Mouse (Mus musculus) urinary bladder, postnatal 25 days (tissue): Measurements from ENCODE around the gene Gpatch8.
A peak's percentile ranks its signal among the peaks of the same experiment; 100 is the strongest.

ENCODE experiments used
- DNase-seq: peaks from one replicate; pipeline ENCODE4 v3.0.0; 2022; ENCODE audit warnings: low spot score

The Gpatch8 gene

GRCm38 (mm10) chr11:102449043-102450008 lies 106.9 kb downstream of the Gpatch8 start:
- no peak for DNase-seq

- DNase-seq = no peak
These were observed 107.9 kb downstream of the Gpatch8 start for GRCm38 (mm10) chr11:102448327-102448726.

DNA sequence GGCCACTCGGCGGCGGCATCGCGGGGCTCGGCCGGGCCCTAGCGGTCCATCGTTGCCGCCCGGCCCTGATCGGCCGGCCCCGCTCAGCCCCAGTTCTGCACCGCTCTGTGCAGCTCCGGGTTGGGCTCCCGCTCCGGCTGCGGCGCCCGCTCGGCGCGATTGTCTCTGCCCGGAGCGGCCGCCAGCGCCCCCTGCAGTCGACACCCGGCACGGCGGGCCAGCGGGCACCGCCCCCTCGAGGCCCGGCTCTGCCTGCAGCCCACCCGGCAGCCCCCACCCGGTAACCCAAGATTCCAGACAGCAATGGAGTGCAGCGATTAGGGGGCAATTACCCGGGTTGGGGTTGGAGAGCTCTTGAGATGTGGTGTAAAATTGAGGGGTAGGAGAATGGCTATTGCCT lies 108.7 kb downstream of the Gpatch8 start, which contains the start of gene Fam171a2:
Gene Fam171a2 (minus strand): TSS at position 186 of the 400 bp plus-strand sequence.
- DNase-seq = peak; percentile 85

- DNase-seq = no peak
These were observed 109.4 kb downstream of the Gpatch8 start for GRCm38 (mm10) chr11:102446581-102447461.

- no peak for DNase-seq
These were observed 110.3 kb downstream of the Gpatch8 start for GRCm38 (mm10) chr11:102445891-102446361.

- DNase-seq = no peak
These were observed 110.8 kb downstream of the Gpatch8 start for GRCm38 (mm10) chr11:102445264-102445890.

- no peak for DNase-seq
These were observed 111.4 kb downstream of the Gpatch8 start for GRCm38 (mm10) chr11:102444781-102445180.

- DNase-seq = no peak
These were observed 111.9 kb downstream of the Gpatch8 start for GRCm38 (mm10) chr11:102444321-102444720.

GRCm38 (mm10) chr11:102443740-102444139 lies 112.5 kb downstream of the Gpatch8 start:
- no peak for DNase-seq

- no peak for DNase-seq
These were observed 114.1 kb downstream of the Gpatch8 start for GRCm38 (mm10) chr11:102442089-102442488.

GRCm38 (mm10) chr11:102441434-102441833 lies 114.8 kb downstream of the Gpatch8 start:
- no peak for DNase-seq

GRCm38 (mm10) chr11:102440255-102440654 lies 115.9 kb downstream of the Gpatch8 start:
- no peak for DNase-seq

DNA sequence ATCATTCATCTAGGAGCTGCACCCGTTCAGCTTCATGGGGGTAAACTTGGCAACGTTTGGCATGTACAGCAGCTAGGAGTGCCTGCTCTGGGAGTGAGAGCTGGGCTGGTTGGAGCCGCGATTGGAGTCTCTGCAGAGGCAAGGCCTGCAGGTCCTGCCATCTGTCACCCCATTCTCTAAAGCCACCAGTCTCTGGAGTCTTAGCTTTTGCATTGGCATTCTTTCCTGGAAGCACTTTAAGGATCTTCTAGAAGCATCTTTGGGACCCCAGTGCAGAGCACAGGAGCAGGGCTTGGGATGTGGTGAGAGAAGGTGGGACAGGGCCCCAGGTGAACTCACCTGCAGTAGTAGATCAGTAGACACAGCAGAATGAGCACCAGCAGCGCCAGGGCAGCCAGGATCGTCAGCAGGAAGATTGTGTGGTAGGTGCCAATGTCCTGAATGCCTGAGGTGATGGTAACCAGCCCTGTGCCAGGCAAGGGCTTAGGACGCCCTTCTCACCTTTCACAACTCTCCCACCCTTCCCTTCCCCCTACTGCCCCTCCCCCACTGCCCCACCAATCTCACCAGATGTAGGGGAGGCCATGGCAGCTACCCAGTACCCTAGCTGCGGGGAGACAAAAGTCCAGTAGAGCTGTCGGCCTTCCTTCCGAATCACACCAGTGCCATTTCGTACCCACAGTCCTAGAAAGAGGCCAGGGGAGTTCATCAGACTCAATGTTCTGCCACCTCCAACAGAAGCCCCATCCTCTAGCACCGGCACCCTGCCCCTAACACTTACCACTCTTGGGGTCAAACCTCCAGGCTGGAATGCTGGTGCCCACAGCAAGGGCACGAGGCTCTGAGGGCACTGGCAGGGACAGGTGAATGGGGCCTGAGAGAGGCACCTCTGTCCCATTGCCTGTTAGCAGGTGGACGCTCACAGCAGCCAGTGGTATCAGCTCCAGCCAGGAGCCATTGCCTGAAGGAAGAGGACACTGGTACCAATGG lies 116.8 kb downstream of the Gpatch8 start:
- no peak for DNase-seq

DNA sequence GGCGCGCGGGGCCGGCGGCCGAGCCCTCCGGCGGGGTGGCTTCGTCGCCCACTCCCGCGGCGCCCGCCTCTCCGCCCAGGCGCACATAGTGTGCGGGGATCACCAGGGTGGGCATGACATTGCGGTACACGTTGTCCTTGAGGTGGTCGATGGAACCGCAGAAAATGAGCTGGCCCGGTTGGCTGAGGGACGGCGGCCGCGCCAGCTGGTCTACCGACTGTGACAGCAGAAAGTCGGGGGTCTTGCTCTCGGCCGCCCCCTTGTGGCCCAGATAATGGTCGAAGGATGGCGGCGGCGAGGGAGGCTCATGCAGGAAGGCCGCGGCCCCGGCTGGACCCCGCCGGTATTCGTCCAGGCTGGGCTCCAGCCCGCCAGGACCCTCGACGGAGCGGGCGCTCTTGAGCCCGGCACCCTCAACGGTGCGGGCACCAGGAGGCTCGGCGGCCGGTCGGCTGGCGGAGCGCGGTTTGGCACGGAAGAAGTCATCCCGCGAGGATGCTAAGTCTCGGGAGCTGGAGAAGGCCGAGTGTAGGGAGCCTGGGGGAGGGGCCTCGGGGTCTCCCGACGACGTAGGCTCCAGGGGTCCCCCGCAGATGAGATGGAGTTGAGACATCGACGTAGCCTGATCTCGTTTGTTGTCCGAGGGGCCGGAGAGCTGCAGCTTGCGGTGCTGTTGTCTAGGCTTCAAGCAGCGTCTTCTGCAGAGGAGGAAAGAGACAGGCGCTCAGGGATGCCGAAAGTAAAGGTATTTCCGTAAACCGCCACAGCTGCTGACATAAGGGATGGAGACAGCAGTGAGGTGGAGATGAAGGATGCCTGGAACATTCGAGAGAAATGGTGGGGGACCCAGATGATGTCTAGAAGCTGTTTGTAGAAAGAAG lies 117.7 kb downstream of the Gpatch8 start:
- peak; percentile 80 for DNase-seq

- peak; percentile 55 for DNase-seq
These were observed 118.8 kb downstream of the Gpatch8 start for GRCm38 (mm10) chr11:102437120-102438061.

DNA sequence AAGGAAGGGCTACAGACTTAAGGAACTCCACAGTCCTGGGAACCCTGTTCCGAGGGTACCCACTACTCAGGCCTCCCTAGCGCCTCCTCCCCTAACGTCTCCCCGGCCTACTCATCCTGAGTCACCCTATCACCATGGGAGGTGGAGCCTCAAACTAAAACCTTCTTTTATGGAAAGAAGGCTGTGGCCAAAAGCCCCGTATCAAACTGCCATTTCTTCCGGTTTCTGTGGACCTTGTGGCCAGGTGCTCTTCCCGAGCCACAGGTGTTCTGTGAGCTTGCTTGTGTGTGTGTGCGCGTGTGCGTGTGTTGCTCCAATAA lies 119.8 kb downstream of the Gpatch8 start:
- no peak for DNase-seq

- no peak for DNase-seq
These were observed 120.3 kb downstream of the Gpatch8 start for GRCm38 (mm10) chr11:102435754-102436470.
